In genomic region chr11:96076221-96077105, GRCm38 (mm10) we compare ENCODE assay signal across 8 mouse cellular contexts. TPM values are rescaled to one million over a fixed set of nuclear protein-coding genes. Genes with fewer than 3 reads are reported as not detected.
A peak's percentile ranks its signal among the peaks of the same experiment; 100 is the strongest.
DNase-seq lines count a peak whose midpoint lies in the region; ATAC-seq and TF ChIP-seq lines count a peak whose summit lies in the region.

No protein-coding gene starts in this region.

- no peak for TF ChIP-seq CTCF in kidney, postnatal 0 days (IDR thresholded peaks at IDR 0.05; ENCODE audit: low read depth)

- no peak overlapping the region for H3K9ac ChIP-seq in kidney, postnatal 0 days (ENCODE audit: low read depth, low read length)
- H3K9ac ChIP-seq in intestine, embryonic 14.5 days (ENCODE audit: low read length) = peak overlapping the region; percentile 11
- peak overlapping the region; percentile 15; the same call in 1 of the 2 replicates for H3K9ac ChIP-seq in neural tube, embryonic 11.5 days (ENCODE audit: low read length)

- H3K4me1 ChIP-seq in kidney, postnatal 0 days (replicated peaks; ENCODE audit: insufficient read depth, low read length) = no peaks in the 10 kb centered on the region; the same call in 1 of the 2 replicates
- peaks cover 21% of the 10 kb centered on the region for H3K4me1 ChIP-seq in embryonic facial prominence, embryonic 10.5 days
- H3K4me1 ChIP-seq in intestine, embryonic 14.5 days (replicated peaks; ENCODE audit: control insufficient read depth, insufficient read depth, low read length) = no peaks in the 10 kb centered on the region; the same call in 1 of the 2 replicates
- peaks cover 5% of the 10 kb centered on the region for H3K4me1 ChIP-seq in neural tube, embryonic 11.5 days (ENCODE audit: control insufficient read depth, insufficient read depth, low read length)

- DNase-seq in kidney, postnatal 0 days (ENCODE audit: low spot score) = no peak
- DNase-seq in kidney, adult 18-20 months = no peak
- DNase-seq in embryonic facial prominence, embryonic 10.5 days (ENCODE audit: low spot score) = no peak
- no peak for DNase-seq in intestine, embryonic 14.5 days (ENCODE audit: low spot score)
- no peak for DNase-seq in neural tube, embryonic 11.5 days (ENCODE audit: low spot score)
- DNase-seq in layer of hippocampus, adult 18-20 months (ENCODE audit: low spot score in 2 of 2) = no peak
- DNase-seq in cerebellum, adult 9-10 months = no peak

- no peak for ATAC-seq in kidney, postnatal 0 days (replicated peaks; ENCODE audit: low FRiP score, low read depth)
- ATAC-seq in intestine, embryonic 14.5 days (replicated peaks; ENCODE audit: low FRiP score, low TSS enrichment, low read depth) = no peak
- no peak for ATAC-seq in neural tube, embryonic 11.5 days (ENCODE audit: insufficient read depth, low FRiP score, low TSS enrichment)
- ATAC-seq in activated CD4-positive, CD25-positive, alpha-beta regulatory T cell, adult 4 months = no peak

- peak overlapping the region; percentile 39 for H3K4me2 ChIP-seq in kidney, postnatal 0 days (ENCODE audit: low read length)
- peak overlapping the region; percentile 60 for H3K4me2 ChIP-seq in intestine, embryonic 14.5 days (ENCODE audit: low read length)
- H3K4me2 ChIP-seq in neural tube, embryonic 11.5 days (ENCODE audit: low read depth) = peak overlapping the region; percentile 39

- no peaks in the 10 kb centered on the region for H3K36me3 ChIP-seq in kidney, postnatal 0 days (ENCODE audit: insufficient read depth, low read length)
- peaks cover 17% of the 10 kb centered on the region for H3K36me3 ChIP-seq in embryonic facial prominence, embryonic 10.5 days (replicated peaks)
- peaks cover 14% of the 10 kb centered on the region for H3K36me3 ChIP-seq in intestine, embryonic 14.5 days (ENCODE audit: control insufficient read depth, insufficient read depth, low read length)
- H3K36me3 ChIP-seq in neural tube, embryonic 11.5 days (ENCODE audit: control insufficient read depth, insufficient read depth, low read length) = no peaks in the 10 kb centered on the region

- 71% methylated on average over 13 of the region's 13 CpGs for WGBS in kidney, postnatal 0 days
- WGBS in embryonic facial prominence, embryonic 10.5 days = 68% methylated on average over 13 of the region's 13 CpGs
- WGBS in intestine, embryonic 14.5 days = 69% methylated on average over 13 of the region's 13 CpGs
- WGBS in neural tube, embryonic 11.5 days = 69% methylated on average over 13 of the region's 13 CpGs

- H3K27me3 ChIP-seq in kidney, postnatal 0 days (ENCODE audit: insufficient read depth, low read length) = no peaks in the 10 kb centered on the region
- H3K27me3 ChIP-seq in embryonic facial prominence, embryonic 10.5 days (replicated peaks; ENCODE audit: low read depth, poor library complexity, severe bottlenecking) = no peaks in the 10 kb centered on the region
- H3K27me3 ChIP-seq in intestine, embryonic 14.5 days (replicated peaks; ENCODE audit: control insufficient read depth, insufficient read depth, low read length) = no peaks in the 10 kb centered on the region
- no peaks in the 10 kb centered on the region for H3K27me3 ChIP-seq in neural tube, embryonic 11.5 days (ENCODE audit: control insufficient read depth, insufficient read depth, low read length)

- no peaks in the 10 kb centered on the region for H3K9me3 ChIP-seq in kidney, postnatal 0 days (replicated peaks; ENCODE audit: low read length)
- no peaks in the 10 kb centered on the region for H3K9me3 ChIP-seq in embryonic facial prominence, embryonic 10.5 days
- H3K9me3 ChIP-seq in intestine, embryonic 14.5 days (ENCODE audit: control insufficient read depth, low read length) = no peaks in the 10 kb centered on the region
- H3K9me3 ChIP-seq in neural tube, embryonic 11.5 days (ENCODE audit: control insufficient read depth, low read length) = no peaks in the 10 kb centered on the region

- peak overlapping the region; percentile 51 for H3K27ac ChIP-seq in kidney, postnatal 0 days
- peak overlapping the region; percentile 79 for H3K27ac ChIP-seq in embryonic facial prominence, embryonic 10.5 days (replicated peaks)
- H3K27ac ChIP-seq in intestine, embryonic 14.5 days (ENCODE audit: low read depth) = peak overlapping the region; percentile 36; the same call in 1 of the 2 replicates
- H3K27ac ChIP-seq in neural tube, embryonic 11.5 days (ENCODE audit: low read depth, low read length) = no peak overlapping the region

- H3K4me3 ChIP-seq in kidney, postnatal 0 days (replicated peaks; ENCODE audit: low read depth, low read length) = no peak overlapping the region; the same call in 1 of the 2 replicates
- H3K4me3 ChIP-seq in embryonic facial prominence, embryonic 10.5 days = peak overlapping the region; percentile 84
- H3K4me3 ChIP-seq in intestine, embryonic 14.5 days (ENCODE audit: low read depth, low read length) = peak overlapping the region; percentile 92
- peak overlapping the region; percentile 24 for H3K4me3 ChIP-seq in neural tube, embryonic 11.5 days (ENCODE audit: low read depth, low read length)

RNA-seq across cellular contexts. Expression of gene Atp5g1, which starts 1.0 kb away (rescaled TPM):
- polyA plus RNA-seq in kidney, postnatal 0 days (2015; fragmentation: Nextera tagmentation; extraction: Ambion mirVana) = 1,356 and 1,385 TPM in 2 replicates
- 596 and 634 TPM in 2 replicates for polyA plus RNA-seq in embryonic facial prominence, embryonic 10.5 days (2016; fragmentation: Nextera tagmentation; extraction: Ambion mirVana)
- polyA plus RNA-seq in intestine, embryonic 14.5 days (2014; fragmentation: Nextera tagmentation; extraction: Ambion mirVana) = 943 and 1,086 TPM in 2 replicates
- 551 and 560 TPM in 2 replicates for polyA plus RNA-seq in neural tube, embryonic 11.5 days (2014; fragmentation: Nextera tagmentation; extraction: Ambion mirVana)
- polyA plus RNA-seq in activated CD4-positive, CD25-positive, alpha-beta regulatory T cell, adult 4 months (2017; shearing (Covaris generic)) = 100 to 1,000 TPM; 362 to 459 TPM
- total RNA-seq in layer of hippocampus, adult 18-20 months (2021) = 100 to 1,000 TPM; 370 to 408 TPM

RNA-seq across cellular contexts. Expression of gene Ube2z, which starts 11.3 kb away (rescaled TPM):
- 31.7 and 33.2 TPM in 2 replicates for polyA plus RNA-seq in kidney, postnatal 0 days (2015; fragmentation: Nextera tagmentation; extraction: Ambion mirVana)
- 34.3 and 35.2 TPM in 2 replicates for polyA plus RNA-seq in embryonic facial prominence, embryonic 10.5 days (2016; fragmentation: Nextera tagmentation; extraction: Ambion mirVana)
- 33.5 and 33.9 TPM in 2 replicates for polyA plus RNA-seq in intestine, embryonic 14.5 days (2014; fragmentation: Nextera tagmentation; extraction: Ambion mirVana)
- 26.7 and 29.7 TPM in 2 replicates for polyA plus RNA-seq in neural tube, embryonic 11.5 days (2014; fragmentation: Nextera tagmentation; extraction: Ambion mirVana)
- 1 to 10 TPM; 8.5 to 9.1 TPM for polyA plus RNA-seq in activated CD4-positive, CD25-positive, alpha-beta regulatory T cell, adult 4 months (2017; shearing (Covaris generic))
- total RNA-seq in layer of hippocampus, adult 18-20 months (2021) = 10 to 100 TPM; 56.3 to 59.0 TPM

RNA-seq across cellular contexts. Expression of gene Calcoco2, which starts 35.3 kb away (rescaled TPM):
- polyA plus RNA-seq in kidney, postnatal 0 days (2015; fragmentation: Nextera tagmentation; extraction: Ambion mirVana) = not detected in 2 replicates
- polyA plus RNA-seq in embryonic facial prominence, embryonic 10.5 days (2016; fragmentation: Nextera tagmentation; extraction: Ambion mirVana) = not detected in 2 replicates
- polyA plus RNA-seq in intestine, embryonic 14.5 days (2014; fragmentation: Nextera tagmentation; extraction: Ambion mirVana) = 0.11 TPM in 1 of 2 replicates, not detected in the other
- polyA plus RNA-seq in neural tube, embryonic 11.5 days (2014; fragmentation: Nextera tagmentation; extraction: Ambion mirVana) = not detected in 2 replicates
- not detected for polyA plus RNA-seq in activated CD4-positive, CD25-positive, alpha-beta regulatory T cell, adult 4 months (2017; shearing (Covaris generic))
- total RNA-seq in layer of hippocampus, adult 18-20 months (2021) = under 1 TPM in 1 of 2 experiments, not detected in 1; 0.20 TPM

RNA-seq across cellular contexts. Expression of gene Snf8, which starts 41.8 kb away (rescaled TPM):
- 85.8 and 90.6 TPM in 2 replicates for polyA plus RNA-seq in kidney, postnatal 0 days (2015; fragmentation: Nextera tagmentation; extraction: Ambion mirVana)
- polyA plus RNA-seq in embryonic facial prominence, embryonic 10.5 days (2016; fragmentation: Nextera tagmentation; extraction: Ambion mirVana) = 106 and 107 TPM in 2 replicates
- 37.1 and 39.3 TPM in 2 replicates for polyA plus RNA-seq in intestine, embryonic 14.5 days (2014; fragmentation: Nextera tagmentation; extraction: Ambion mirVana)
- 41.7 and 46.6 TPM in 2 replicates for polyA plus RNA-seq in neural tube, embryonic 11.5 days (2014; fragmentation: Nextera tagmentation; extraction: Ambion mirVana)
- polyA plus RNA-seq in activated CD4-positive, CD25-positive, alpha-beta regulatory T cell, adult 4 months (2017; shearing (Covaris generic)) = 10 to 100 TPM; 39.3 to 54.1 TPM
- total RNA-seq in layer of hippocampus, adult 18-20 months (2021) = 100 to 1,000 TPM; 104 to 106 TPM

RNA-seq across cellular contexts. Expression of gene Gip, which starts 52.1 kb away (rescaled TPM):
- polyA plus RNA-seq in kidney, postnatal 0 days (2015; fragmentation: Nextera tagmentation; extraction: Ambion mirVana) = not detected in 2 replicates
- not detected in 2 replicates for polyA plus RNA-seq in embryonic facial prominence, embryonic 10.5 days (2016; fragmentation: Nextera tagmentation; extraction: Ambion mirVana)
- polyA plus RNA-seq in intestine, embryonic 14.5 days (2014; fragmentation: Nextera tagmentation; extraction: Ambion mirVana) = 2.2 TPM in 1 of 2 replicates, not detected in the other
- not detected in 2 replicates for polyA plus RNA-seq in neural tube, embryonic 11.5 days (2014; fragmentation: Nextera tagmentation; extraction: Ambion mirVana)
- polyA plus RNA-seq in activated CD4-positive, CD25-positive, alpha-beta regulatory T cell, adult 4 months (2017; shearing (Covaris generic)) = not detected
- total RNA-seq in layer of hippocampus, adult 18-20 months (2021) = not detected
